Comparison of ENCODE assay signal across 8 mouse cellular contexts in genomic region chr7:92550990-92551392, GRCm38 (mm10). TPM values are rescaled to one million over a fixed set of nuclear protein-coding genes. Genes with fewer than 3 reads are reported as not detected.
DNase-seq lines count a peak whose midpoint lies in the region; ATAC-seq and TF ChIP-seq lines count a peak whose summit lies in the region.

No protein-coding gene starts in this region.

- no peaks in the 10 kb centered on the region for H3K36me3 ChIP-seq in kidney, adult 2 months (ENCODE audit: control insufficient read depth, insufficient read depth, low read length)
- no peaks in the 10 kb centered on the region for H3K36me3 ChIP-seq in kidney, embryonic 15.5 days
- H3K36me3 ChIP-seq in neural tube, embryonic 14.5 days (ENCODE audit: control insufficient read depth, insufficient read depth, low read length) = no peaks in the 10 kb centered on the region

- no peak overlapping the region for H3K4me3 ChIP-seq in kidney, adult 2 months (ENCODE audit: insufficient read depth, low read depth, low read length)
- no peak overlapping the region for H3K4me3 ChIP-seq in kidney, embryonic 15.5 days (replicated peaks)
- no peak overlapping the region for H3K4me3 ChIP-seq in neural tube, embryonic 14.5 days (ENCODE audit: low read depth, low read length)

- TF ChIP-seq CTCF in kidney, adult 2 months (conservative IDR thresholded peaks at IDR 0.05; ENCODE audit: insufficient read depth, insufficient read length, low read depth, low read length) = no peak
- peak; percentile 56 for TF ChIP-seq CTCF in Patski (IDR thresholded peaks at IDR 0.05)

- no peaks in the 10 kb centered on the region for H3K9me3 ChIP-seq in kidney, embryonic 15.5 days (replicated peaks)
- no peaks in the 10 kb centered on the region for H3K9me3 ChIP-seq in neural tube, embryonic 14.5 days (ENCODE audit: control insufficient read depth, low read length)

- DNase-seq in kidney, adult 2 months = peak; percentile 37
- DNase-seq in A20 (ENCODE audit: low read depth, low spot score) = peak; percentile 43
- DNase-seq in Patski (ENCODE audit: low read depth, low spot score) = peak; percentile 20
- DNase-seq in left cerebral cortex, postnatal 25 days (ENCODE audit: low spot score in 2 of 2) = peak; percentile 12 to 50
- DNase-seq in adrenal gland, postnatal 4 days (ENCODE audit: low spot score in 2 of 2) = no peak

- no peak overlapping the region for H3K9ac ChIP-seq in kidney, embryonic 15.5 days
- H3K9ac ChIP-seq in neural tube, embryonic 14.5 days (replicated peaks; ENCODE audit: low read depth, low read length) = no peak overlapping the region

- no peak for ATAC-seq in kidney, embryonic 15.5 days (replicated peaks; ENCODE audit: low FRiP score)
- no peak for ATAC-seq in Patski
- ATAC-seq in erythroblast, adult 5-6 weeks (replicated peaks; ENCODE audit: low FRiP score, poor library complexity, severe bottlenecking) = peak; percentile 91
- peak; percentile 80; the same call in 1 of the 2 replicates for ATAC-seq in neural tube, embryonic 14.5 days (ENCODE audit: low read depth)

- intact Hi-C loops in left cerebral cortex, postnatal 25 days (cut with DNase I) = loop anchor here (1.0 kb wide), 1 partner anchor 448 kb away; no protein-coding TSS in a partner anchor

- no peak overlapping the region for H3K27ac ChIP-seq in kidney, adult 2 months (ENCODE audit: insufficient read depth, low read depth, low read length)
- H3K27ac ChIP-seq in kidney, embryonic 15.5 days = no peak overlapping the region
- no peak overlapping the region for H3K27ac ChIP-seq in neural tube, embryonic 14.5 days (ENCODE audit: low read depth, low read length)

- H3K4me2 ChIP-seq in kidney, embryonic 15.5 days = no peak overlapping the region
- no peak overlapping the region for H3K4me2 ChIP-seq in neural tube, embryonic 14.5 days (ENCODE audit: low read depth, low read length)

- CTCF ChIA-PET in Patski (lab: Charles Lee) = interaction anchor here (0.8 to 2.4 kb wide), 21 partner anchors 9 to 451 kb away, joined by 3 to 21 read pairs (median 3); partner anchors contain the start of gene Ccdc90b

- H3K27me3 ChIP-seq in kidney, adult 2 months (replicated peaks; ENCODE audit: control insufficient read depth, insufficient read depth, low read length) = no peaks in the 10 kb centered on the region
- no peaks in the 10 kb centered on the region for H3K27me3 ChIP-seq in kidney, embryonic 15.5 days
- no peaks in the 10 kb centered on the region for H3K27me3 ChIP-seq in Patski
- no peaks in the 10 kb centered on the region for H3K27me3 ChIP-seq in neural tube, embryonic 14.5 days (ENCODE audit: control insufficient read depth, insufficient read depth, low read length)

- POLR2A ChIA-PET in Patski (lab: Charles Lee) = interaction anchor here (0.6 kb wide), 1 partner anchor 322 kb away, joined by 4 read pairs; no protein-coding TSS in a partner anchor

- in situ Hi-C loops in Patski (cut with MboI; ENCODE audit: low pct_unique_long_range_greater_than_20kb) = no loop called here

- no peaks in the 10 kb centered on the region for H3K4me1 ChIP-seq in kidney, adult 2 months (ENCODE audit: control insufficient read depth, insufficient read depth, low read length)
- no peaks in the 10 kb centered on the region for H3K4me1 ChIP-seq in kidney, embryonic 15.5 days
- H3K4me1 ChIP-seq in neural tube, embryonic 14.5 days (ENCODE audit: control insufficient read depth, insufficient read depth, low read length) = no peaks in the 10 kb centered on the region

- no peak for TF ChIP-seq POLR2A in kidney, adult 2 months (IDR thresholded peaks at IDR 0.05; ENCODE audit: low read depth, low read length)

- 50% methylated on average over 4 of the region's 4 CpGs for WGBS in kidney, adult 2 months
- 50% methylated on average over 4 of the region's 4 CpGs for WGBS in kidney, embryonic 15.5 days
- 54% methylated on average over 4 of the region's 4 CpGs for WGBS in neural tube, embryonic 14.5 days

RNA-seq across cellular contexts. Expression of gene Ccdc90b, which starts 10.0 kb away (rescaled TPM):
- 8.3 and 11.8 TPM in 2 replicates for polyA plus RNA-seq in kidney, adult 2 months (2012; rRNA removed)
- polyA plus RNA-seq in kidney, embryonic 15.5 days (2015; fragmentation: Nextera tagmentation; extraction: Ambion mirVana) = 48.5 and 57.3 TPM in 2 replicates
- 35.0 TPM for polyA plus RNA-seq in Patski (2021)
- total RNA-seq in erythroblast, adult 5-6 weeks (2015; ENCODE audit: low replicate concordance) = 6.0 and 12.1 TPM in 2 replicates
- 6.8 and 8.9 TPM in 2 replicates for total RNA-seq in erythroblast, adult 5-6 weeks (2017; ENCODE audit: low replicate concordance)
- 10 to 100 TPM; 14.5 to 16.1 TPM for total RNA-seq in left cerebral cortex, postnatal 25 days (2021)
- polyA plus RNA-seq in neural tube, embryonic 14.5 days (2014; fragmentation: Nextera tagmentation; extraction: Ambion mirVana) = 59.0 and 62.4 TPM in 2 replicates
- 10 to 100 TPM; 44.7 to 45.8 TPM for total RNA-seq in adrenal gland, postnatal 4 days (2021)

Comparison
In these comparisons a context has a peak if more than half of its experiments do, and no peak if none do; other contexts are left out.
1. DNase-seq: peak in kidney, adult 2 months (single experiment), A20 (single experiment), Patski (single experiment) and left cerebral cortex, postnatal 25 days (2 of 2); none in adrenal gland, postnatal 4 days (0 of 2).
2. ATAC-seq: peak in erythroblast, adult 5-6 weeks (single experiment) and neural tube, embryonic 14.5 days (single experiment); none in kidney, embryonic 15.5 days (single experiment) and Patski (single experiment).